Mouse (Mus musculus): ENCODE measurements at regions not wholly inside any gene's neighbourhood (a gene's known extent, or its start where the extent isn't known, plus 50 kb on each side); places are given as distances from the start of the nearest gene placed in this dataset.

- Histone ChIP-seq H3K4me1 (peaks cover 39% of the 10 kb centered on the region), H3K27me3 (ENCODE audit: low read depth, poor library complexity, severe bottlenecking) (no peaks in the 10 kb centered on the region), H3K27ac (replicated peaks) (peak overlapping the region; percentile 46; the same call in 1 of the 2 replicates), H3K36me3 (no peaks in the 10 kb centered on the region), H3K4me3 (no peak overlapping the region), H3K9me3 (replicated peaks) (no peaks in the 10 kb centered on the region)
- no peak for DNase-seq (ENCODE audit: low spot score)
- WGBS, result 69% methylated on average over 10 of the region's 10 CpGs
Measured at GRCm38 (mm10) chr13:101234550-101234949, 401.3 kb upstream of the Slc30a5 start.

GRCm38 (mm10) chr13:101233843-101234281, 400.6 kb upstream of the Slc30a5 start:
- no peak for DNase-seq (ENCODE audit: low spot score)
- Histone ChIP-seq H3K36me3 (no peaks in the 10 kb centered on the region), H3K9me3 (replicated peaks) (no peaks in the 10 kb centered on the region), H3K27ac (replicated peaks) (peak overlapping the region; percentile 46), H3K4me3 (0 out of 2 replicates have a peak overlapping the region, but pooled peaks have one; percentile 14), H3K4me1 (peaks cover 39% of the 10 kb centered on the region), H3K27me3 (ENCODE audit: low read depth, poor library complexity, severe bottlenecking) (no peaks in the 10 kb centered on the region)
- WGBS, result 30% methylated on average over 5 of the region's 5 CpGs

GRCm38 (mm10) chr13:101233181-101233842, 400.1 kb upstream of the Slc30a5 start:
- Histone ChIP-seq H3K27ac (replicated peaks) (peak overlapping the region; percentile 57), H3K9me3 (replicated peaks) (no peaks in the 10 kb centered on the region), H3K27me3 (ENCODE audit: low read depth, poor library complexity, severe bottlenecking) (no peaks in the 10 kb centered on the region), H3K36me3 (no peaks in the 10 kb centered on the region), H3K4me3 (no peak overlapping the region), H3K4me1 (peaks cover 39% of the 10 kb centered on the region)
- WGBS, result 48% methylated on average over 8 of the region's 8 CpGs
- DNase-seq (ENCODE audit: low spot score), result peak; percentile 22

DNA sequence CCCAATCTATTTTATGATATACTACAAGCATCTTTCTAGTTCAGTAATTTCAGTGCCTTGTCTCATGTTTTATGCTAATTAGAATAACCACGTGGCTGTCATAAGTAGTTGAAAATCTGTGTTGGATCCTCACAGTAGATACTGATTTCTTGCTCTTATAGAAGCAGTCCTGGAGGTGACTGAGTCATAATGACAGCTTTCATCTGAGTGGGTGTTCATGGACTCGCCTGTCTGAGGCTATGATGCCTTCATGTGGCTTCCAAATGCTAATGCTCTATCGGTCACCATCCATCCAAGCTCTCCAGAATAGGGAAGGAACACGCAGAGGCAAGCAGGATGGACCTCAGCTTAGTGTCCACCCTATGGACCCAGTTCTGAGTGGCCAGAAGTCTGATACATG, 396.6 kb upstream of the Slc30a5 start:
- H3K4me3 ChIP-seq, result no peak overlapping the region
- H3K36me3 ChIP-seq, result no peaks in the 10 kb centered on the region
- DNase-seq (ENCODE audit: low spot score), result no peak
- H3K4me1 ChIP-seq, result peaks cover 24% of the 10 kb centered on the region
- H3K27ac ChIP-seq (replicated peaks), result no peak overlapping the region
- H3K9me3 ChIP-seq (replicated peaks), result no peaks in the 10 kb centered on the region
- no peaks in the 10 kb centered on the region for H3K27me3 ChIP-seq (ENCODE audit: low read depth, poor library complexity, severe bottlenecking)
- 88% methylated on average over 4 of the region's 4 CpGs for WGBS

GRCm38 (mm10) chr13:101225366-101225765, 392.1 kb upstream of the Slc30a5 start:
- H3K36me3 ChIP-seq, result no peaks in the 10 kb centered on the region
- H3K4me3 ChIP-seq, result no peak overlapping the region
- no peak for DNase-seq (ENCODE audit: low spot score)
- no peaks in the 10 kb centered on the region for H3K27me3 ChIP-seq (ENCODE audit: low read depth, poor library complexity, severe bottlenecking)
- 76% methylated on average over 2 of the region's 2 CpGs for WGBS
- H3K27ac ChIP-seq (replicated peaks), result no peak overlapping the region
- H3K9me3 ChIP-seq (replicated peaks), result no peaks in the 10 kb centered on the region
- no peaks in the 10 kb centered on the region for H3K4me1 ChIP-seq

DNA sequence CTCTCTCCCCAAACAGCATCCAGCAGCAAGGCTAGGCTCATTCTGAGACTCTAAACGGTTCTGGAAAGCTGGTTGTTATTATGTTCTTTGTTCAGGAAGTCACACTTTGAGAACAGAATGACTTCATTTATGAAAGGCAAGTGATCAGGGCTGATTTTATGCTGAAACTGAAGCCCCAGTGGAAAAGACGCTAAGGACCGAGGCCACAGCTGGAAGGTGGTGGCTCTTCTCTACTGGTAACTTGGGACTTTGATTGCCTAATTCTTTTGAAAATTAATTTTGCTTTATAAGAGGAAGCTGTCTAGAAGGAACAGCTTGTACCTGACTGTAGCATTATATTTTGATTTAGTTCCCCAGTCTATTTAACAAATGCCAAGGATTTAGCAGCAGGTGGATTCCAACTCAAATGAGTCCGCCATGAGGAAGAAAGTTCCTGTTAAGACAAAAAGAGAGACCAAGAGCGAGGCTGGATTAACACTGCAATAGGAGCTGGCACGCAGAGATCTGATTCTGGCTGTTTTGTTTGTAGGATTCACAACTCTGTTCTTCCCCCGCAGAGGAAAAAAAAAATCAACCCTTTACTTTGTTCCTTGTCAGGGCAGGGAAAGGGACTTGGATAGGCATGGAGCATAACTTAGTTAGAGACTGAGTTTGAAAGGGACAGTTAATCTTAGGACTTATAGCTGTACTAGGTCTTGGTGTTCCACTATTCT, 388.3 kb upstream of the Slc30a5 start:
- H3K9me3 ChIP-seq (replicated peaks), result no peaks in the 10 kb centered on the region
- 75% methylated on average over 7 of the region's 7 CpGs for WGBS
- no peak overlapping the region for H3K27ac ChIP-seq (replicated peaks)
- no peaks in the 10 kb centered on the region for H3K27me3 ChIP-seq (ENCODE audit: low read depth, poor library complexity, severe bottlenecking)
- H3K4me3 ChIP-seq, result no peak overlapping the region
- H3K4me1 ChIP-seq, result no peaks in the 10 kb centered on the region
- DNase-seq (ENCODE audit: low spot score), result no peak
- H3K36me3 ChIP-seq, result no peaks in the 10 kb centered on the region

GRCm38 (mm10) chr13:101219568-101219967, 386.3 kb upstream of the Slc30a5 start:
- 91% methylated on average over 5 of the region's 5 CpGs for WGBS
- no peak overlapping the region for H3K27ac ChIP-seq (replicated peaks)
- no peaks in the 10 kb centered on the region for H3K36me3 ChIP-seq
- no peak for DNase-seq (ENCODE audit: low spot score)
- no peaks in the 10 kb centered on the region for H3K27me3 ChIP-seq (ENCODE audit: low read depth, poor library complexity, severe bottlenecking)
- H3K4me1 ChIP-seq, result 0 out of 2 replicates have a peak, but pooled peaks cover 3% of the 10 kb centered on the region
- H3K4me3 ChIP-seq, result no peak overlapping the region
- no peaks in the 10 kb centered on the region for H3K9me3 ChIP-seq (replicated peaks)

GRCm38 (mm10) chr13:101216897-101217480, 383.8 kb upstream of the Slc30a5 start:
- peaks cover 18% of the 10 kb centered on the region for H3K4me1 ChIP-seq
- H3K36me3 ChIP-seq, result no peaks in the 10 kb centered on the region
- no peak for DNase-seq (ENCODE audit: low spot score)
- 87% methylated on average over 8 of the region's 8 CpGs for WGBS
- H3K27me3 ChIP-seq (ENCODE audit: low read depth, poor library complexity, severe bottlenecking), result no peaks in the 10 kb centered on the region
- no peak overlapping the region for H3K4me3 ChIP-seq
- H3K9me3 ChIP-seq (replicated peaks), result no peaks in the 10 kb centered on the region
- H3K27ac ChIP-seq (replicated peaks), result no peak overlapping the region

- Histone ChIP-seq H3K27ac (replicated peaks) (no peak overlapping the region), H3K4me3 (no peak overlapping the region), H3K27me3 (ENCODE audit: low read depth, poor library complexity, severe bottlenecking) (no peaks in the 10 kb centered on the region), H3K9me3 (replicated peaks) (no peaks in the 10 kb centered on the region), H3K36me3 (no peaks in the 10 kb centered on the region), H3K4me1 (peaks cover 18% of the 10 kb centered on the region)
- DNase-seq (ENCODE audit: low spot score), result no peak
- WGBS, result 93% methylated on average over 4 of the region's 4 CpGs
Measured at GRCm38 (mm10) chr13:101216421-101216820, 383.2 kb upstream of the Slc30a5 start.

GRCm38 (mm10) chr13:101215792-101216221, 382.6 kb upstream of the Slc30a5 start:
- no peak for DNase-seq (ENCODE audit: low spot score)
- H3K27ac ChIP-seq (replicated peaks), result 0 out of 2 replicates have a peak overlapping the region, but pooled peaks have one; percentile 17
- no peak overlapping the region for H3K4me3 ChIP-seq
- 57% methylated on average over 11 of the region's 11 CpGs for WGBS
- H3K27me3 ChIP-seq (ENCODE audit: low read depth, poor library complexity, severe bottlenecking), result no peaks in the 10 kb centered on the region
- H3K9me3 ChIP-seq (replicated peaks), result no peaks in the 10 kb centered on the region
- H3K4me1 ChIP-seq, result peaks cover 18% of the 10 kb centered on the region
- H3K36me3 ChIP-seq, result no peaks in the 10 kb centered on the region

- 80% methylated on average over 5 of the region's 5 CpGs for WGBS
- DNase-seq (ENCODE audit: low spot score), result no peak
- H3K27me3 ChIP-seq (ENCODE audit: low read depth, poor library complexity, severe bottlenecking), result no peaks in the 10 kb centered on the region
- no peaks in the 10 kb centered on the region for H3K9me3 ChIP-seq (replicated peaks)
- H3K36me3 ChIP-seq, result no peaks in the 10 kb centered on the region
- H3K4me3 ChIP-seq, result no peak overlapping the region
- H3K4me1 ChIP-seq, result peaks cover 18% of the 10 kb centered on the region
- no peak overlapping the region for H3K27ac ChIP-seq (replicated peaks)
Measured at GRCm38 (mm10) chr13:101215131-101215641, 382.0 kb upstream of the Slc30a5 start.

GRCm38 (mm10) chr13:101214094-101214493, 380.9 kb upstream of the Slc30a5 start:
- Histone ChIP-seq H3K27me3 (ENCODE audit: low read depth, poor library complexity, severe bottlenecking) (no peaks in the 10 kb centered on the region), H3K4me3 (no peak overlapping the region), H3K27ac (replicated peaks) (no peak overlapping the region), H3K9me3 (replicated peaks) (no peaks in the 10 kb centered on the region), H3K36me3 (no peaks in the 10 kb centered on the region), H3K4me1 (peaks cover 18% of the 10 kb centered on the region)
- WGBS, result 91% methylated on average over 2 of the region's 2 CpGs
- DNase-seq (ENCODE audit: low spot score), result no peak

Data from midbrain, embryonic 10.5 days (tissue).